Mouse (Mus musculus): ENCODE data around the gene Olfr1153. TPM values are rescaled to one million over a fixed set of nuclear protein-coding genes. Genes with fewer than 3 reads are reported as not detected.

Gene Olfr1153
- not detected in 2 replicates for polyA plus RNA-seq (2014; fragmentation: Nextera tagmentation; extraction: Ambion mirVana)

- DNase-seq (ENCODE audit: low spot score) (no peak), ATAC-seq (ENCODE audit: insufficient read depth, low FRiP score, low TSS enrichment) (no peak)
- H3K36me3 ChIP-seq (ENCODE audit: control insufficient read depth, insufficient read depth, low read length), result no peaks in the 10 kb centered on the region
- no peaks in the 10 kb centered on the region for H3K9me3 ChIP-seq (ENCODE audit: control insufficient read depth, low read length)
- 78% methylated on average over 1 of the region's 1 CpGs for WGBS
- H3K9ac ChIP-seq (ENCODE audit: low read length), result no peak within 1 kb of the TSS
- H3K4me1 ChIP-seq (ENCODE audit: control insufficient read depth, insufficient read depth, low read length), result no peaks in the 10 kb centered on the region
- H3K27me3 ChIP-seq (ENCODE audit: control insufficient read depth, insufficient read depth, low read length), result no peaks in the 10 kb centered on the region
- no peak within 1 kb of the TSS for H3K27ac ChIP-seq (ENCODE audit: low read depth, low read length)
- H3K4me2 ChIP-seq (ENCODE audit: low read depth), result no peak within 1 kb of the TSS
- no peak within 1 kb of the TSS for H3K4me3 ChIP-seq (ENCODE audit: low read depth, low read length)
Measured at GRCm38 (mm10) chr2:87894662-87895061, at the start of gene Olfr1153. Gene Olfr1153 (plus strand): TSS chr2:87894962.

- Histone ChIP-seq H3K9me3 (ENCODE audit: control insufficient read depth, low read length) (no peaks in the 10 kb centered on the region), H3K27ac (ENCODE audit: low read depth, low read length) (no peak within 1 kb of the TSS)
- no peak for DNase-seq (ENCODE audit: low spot score)
Measured at GRCm38 (mm10) chr2:87855562-87855961, 39.2 kb upstream of the Olfr1153 start, which contains the start of gene Olfr1151. Gene Olfr1151 (plus strand): TSS chr2:87855862.

GRCm38 (mm10) chr2:87866192-87866591 is 28.6 kb upstream of the Olfr1153 start, which contains the start of gene Olfr1152:
Gene Olfr1152 (plus strand): TSS chr2:87866492.
- Histone ChIP-seq H3K4me2 (ENCODE audit: low read depth) (no peak within 1 kb of the TSS), H3K27ac (ENCODE audit: low read depth, low read length) (no peak within 1 kb of the TSS), H3K9me3 (ENCODE audit: control insufficient read depth, low read length) (no peaks in the 10 kb centered on the region), H3K4me1 (ENCODE audit: control insufficient read depth, insufficient read depth, low read length) (no peaks in the 10 kb centered on the region), H3K9ac (ENCODE audit: low read length) (no peak within 1 kb of the TSS), H3K36me3 (ENCODE audit: control insufficient read depth, insufficient read depth, low read length) (no peaks in the 10 kb centered on the region), H3K27me3 (ENCODE audit: control insufficient read depth, insufficient read depth, low read length) (no peaks in the 10 kb centered on the region), H3K4me3 (ENCODE audit: low read depth, low read length) (no peak within 1 kb of the TSS)
- ATAC-seq (ENCODE audit: insufficient read depth, low FRiP score, low TSS enrichment) (no peak), DNase-seq (ENCODE audit: low spot score) (no peak)

More at GRCm38 (mm10) chr2:87855562-87855961, 39.2 kb upstream of the Olfr1153 start, which contains the start of gene Olfr1151:
- Histone ChIP-seq H3K4me3 (ENCODE audit: low read depth, low read length) (no peak within 1 kb of the TSS), H3K9ac (ENCODE audit: low read length) (no peak within 1 kb of the TSS), H3K4me1 (ENCODE audit: control insufficient read depth, insufficient read depth, low read length) (no peaks in the 10 kb centered on the region), H3K4me2 (ENCODE audit: low read depth) (no peak within 1 kb of the TSS), H3K36me3 (ENCODE audit: control insufficient read depth, insufficient read depth, low read length) (no peaks in the 10 kb centered on the region), H3K27me3 (ENCODE audit: control insufficient read depth, insufficient read depth, low read length) (no peaks in the 10 kb centered on the region)
- WGBS, result 90% methylated on average over 1 of the region's 1 CpGs
- no peak for ATAC-seq (ENCODE audit: insufficient read depth, low FRiP score, low TSS enrichment)

GRCm38 (mm10) chr2:87905066-87905465 is 10.3 kb downstream of the Olfr1153 start, which contains the start of gene Olfr1154:
Gene Olfr1154 (minus strand): TSS chr2:87905166.
- Histone ChIP-seq H3K36me3 (ENCODE audit: control insufficient read depth, insufficient read depth, low read length) (no peaks in the 10 kb centered on the region), H3K4me1 (ENCODE audit: control insufficient read depth, insufficient read depth, low read length) (no peaks in the 10 kb centered on the region), H3K4me2 (ENCODE audit: low read depth) (no peak within 1 kb of the TSS), H3K9me3 (ENCODE audit: control insufficient read depth, low read length) (no peaks in the 10 kb centered on the region), H3K9ac (ENCODE audit: low read length) (no peak within 1 kb of the TSS), H3K27me3 (ENCODE audit: control insufficient read depth, insufficient read depth, low read length) (no peaks in the 10 kb centered on the region), H3K4me3 (ENCODE audit: low read depth, low read length) (no peak within 1 kb of the TSS), H3K27ac (ENCODE audit: low read depth, low read length) (no peak within 1 kb of the TSS)
- ATAC-seq (ENCODE audit: insufficient read depth, low FRiP score, low TSS enrichment), result no peak
- no peak for DNase-seq (ENCODE audit: low spot score)
- 80% methylated on average over 1 of the region's 1 CpGs for WGBS

GRCm38 (mm10) chr2:87945037-87945436 is 50.3 kb downstream of the Olfr1153 start, which contains the start of gene Olfr1155:
Gene Olfr1155 (minus strand): TSS chr2:87945137.
- Histone ChIP-seq H3K4me2 (ENCODE audit: low read depth) (no peak within 1 kb of the TSS), H3K9ac (ENCODE audit: low read length) (no peak within 1 kb of the TSS), H3K9me3 (ENCODE audit: control insufficient read depth, low read length) (no peaks in the 10 kb centered on the region), H3K4me1 (ENCODE audit: control insufficient read depth, insufficient read depth, low read length) (no peaks in the 10 kb centered on the region), H3K27ac (ENCODE audit: low read depth, low read length) (no peak within 1 kb of the TSS), H3K4me3 (ENCODE audit: low read depth, low read length) (no peak within 1 kb of the TSS), H3K27me3 (ENCODE audit: control insufficient read depth, insufficient read depth, low read length) (no peaks in the 10 kb centered on the region), H3K36me3 (ENCODE audit: control insufficient read depth, insufficient read depth, low read length) (no peaks in the 10 kb centered on the region)
- 100% methylated on average over 1 of the region's 1 CpGs for WGBS
- no peak for ATAC-seq (ENCODE audit: insufficient read depth, low FRiP score, low TSS enrichment)
- no peak for DNase-seq (ENCODE audit: low spot score)

Other genes starting within 250 kb of the Olfr1153 start
- not detected in 2 replicates for gene Olfr1133, start 247.6 kb upstream of the Olfr1153 start, polyA plus RNA-seq (2014; fragmentation: Nextera tagmentation; extraction: Ambion mirVana)
- not detected in 2 replicates for gene Olfr1134, start 236.5 kb upstream of the Olfr1153 start, polyA plus RNA-seq (2014; fragmentation: Nextera tagmentation; extraction: Ambion mirVana)
- not detected in 2 replicates for gene Olfr1135, start 221.3 kb upstream of the Olfr1153 start, polyA plus RNA-seq (2014; fragmentation: Nextera tagmentation; extraction: Ambion mirVana)
- gene Olfr1136, start 201.0 kb upstream of the Olfr1153 start, polyA plus RNA-seq (2014; fragmentation: Nextera tagmentation; extraction: Ambion mirVana), result not detected in 2 replicates
- gene Olfr1137, start 181.8 kb upstream of the Olfr1153 start, polyA plus RNA-seq (2014; fragmentation: Nextera tagmentation; extraction: Ambion mirVana), result not detected in 2 replicates
- gene Olfr1138, start 155.0 kb upstream of the Olfr1153 start, polyA plus RNA-seq (2014; fragmentation: Nextera tagmentation; extraction: Ambion mirVana), result not detected in 2 replicates
- gene Olfr1140, start 151.2 kb upstream of the Olfr1153 start, polyA plus RNA-seq (2014; fragmentation: Nextera tagmentation; extraction: Ambion mirVana), result not detected in 2 replicates
- gene Olfr1141, start 141.0 kb upstream of the Olfr1153 start, polyA plus RNA-seq (2014; fragmentation: Nextera tagmentation; extraction: Ambion mirVana), result not detected in 2 replicates
- not detected in 2 replicates for gene Olfr152, start 115.5 kb upstream of the Olfr1153 start, polyA plus RNA-seq (2014; fragmentation: Nextera tagmentation; extraction: Ambion mirVana)
- not detected in 2 replicates for gene Olfr1143, start 94.4 kb upstream of the Olfr1153 start, polyA plus RNA-seq (2014; fragmentation: Nextera tagmentation; extraction: Ambion mirVana)
- not detected in 2 replicates for gene Olfr1145, start 85.1 kb upstream of the Olfr1153 start, polyA plus RNA-seq (2014; fragmentation: Nextera tagmentation; extraction: Ambion mirVana)
- gene Olfr1148, start 64.4 kb upstream of the Olfr1153 start, polyA plus RNA-seq (2014; fragmentation: Nextera tagmentation; extraction: Ambion mirVana), result not detected in 2 replicates
- gene Olfr1150-ps1, start 51.0 kb upstream of the Olfr1153 start, polyA plus RNA-seq (2014; fragmentation: Nextera tagmentation; extraction: Ambion mirVana), result not detected in 2 replicates
- gene Olfr1151, start 39.1 kb upstream of the Olfr1153 start, polyA plus RNA-seq (2014; fragmentation: Nextera tagmentation; extraction: Ambion mirVana), result not detected in 2 replicates
- not detected in 2 replicates for gene Olfr1152, start 28.5 kb upstream of the Olfr1153 start, polyA plus RNA-seq (2014; fragmentation: Nextera tagmentation; extraction: Ambion mirVana)
- not detected in 2 replicates for gene Olfr1154, start 10.2 kb downstream of the Olfr1153 start, polyA plus RNA-seq (2014; fragmentation: Nextera tagmentation; extraction: Ambion mirVana)
- gene Olfr1155, start 50.2 kb downstream of the Olfr1153 start, polyA plus RNA-seq (2014; fragmentation: Nextera tagmentation; extraction: Ambion mirVana), result not detected in 2 replicates
- gene Olfr1156, start 58.1 kb downstream of the Olfr1153 start, polyA plus RNA-seq (2014; fragmentation: Nextera tagmentation; extraction: Ambion mirVana), result not detected in 2 replicates
- gene Olfr1157, start 73.3 kb downstream of the Olfr1153 start, polyA plus RNA-seq (2014; fragmentation: Nextera tagmentation; extraction: Ambion mirVana), result not detected in 2 replicates
- gene Olfr74, start 79.7 kb downstream of the Olfr1153 start, polyA plus RNA-seq (2014; fragmentation: Nextera tagmentation; extraction: Ambion mirVana), result not detected in 2 replicates
- gene Olfr1158, start 95.2 kb downstream of the Olfr1153 start, polyA plus RNA-seq (2014; fragmentation: Nextera tagmentation; extraction: Ambion mirVana), result not detected in 2 replicates
- gene Olfr1160, start 113.3 kb downstream of the Olfr1153 start, polyA plus RNA-seq (2014; fragmentation: Nextera tagmentation; extraction: Ambion mirVana), result not detected in 2 replicates
- not detected in 2 replicates for gene Olfr1161, start 127.8 kb downstream of the Olfr1153 start, polyA plus RNA-seq (2014; fragmentation: Nextera tagmentation; extraction: Ambion mirVana)
- not detected in 2 replicates for gene Olfr73, start 142.7 kb downstream of the Olfr1153 start, polyA plus RNA-seq (2014; fragmentation: Nextera tagmentation; extraction: Ambion mirVana)
- not detected in 2 replicates for gene Olfr1162, start 156.2 kb downstream of the Olfr1153 start, polyA plus RNA-seq (2014; fragmentation: Nextera tagmentation; extraction: Ambion mirVana)
- not detected in 2 replicates for gene Olfr1163, start 176.9 kb downstream of the Olfr1153 start, polyA plus RNA-seq (2014; fragmentation: Nextera tagmentation; extraction: Ambion mirVana)
- gene Olfr1164, start 199.0 kb downstream of the Olfr1153 start, polyA plus RNA-seq (2014; fragmentation: Nextera tagmentation; extraction: Ambion mirVana), result not detected in 2 replicates
- gene Olfr1166, start 233.3 kb downstream of the Olfr1153 start, polyA plus RNA-seq (2014; fragmentation: Nextera tagmentation; extraction: Ambion mirVana), result not detected in 2 replicates